Mouse (Mus musculus) liver, adult 2 months (tissue): ENCODE results near the gene Gm49366.

Experiments
- CTCF ChIP-seq: fragments of 200-500 bp; IDR thresholded peaks from 2 replicates; pipeline ENCODE4 v1.5.1; 2011; ENCODE audit warnings: low read depth, low read length, control low read depth
- POLR2A ChIP-seq: fragments of 200-500 bp; IDR thresholded peaks from 2 replicates; pipeline ENCODE4 v1.6.1; 2011; ENCODE audit warnings: low read length, control low read depth; ENCODE audit not compliant: insufficient read depth; ENCODE audit errors: extremely low read depth

GRCm38 (mm10) chr12:83998341-83999107, 40.2 kb upstream of the Gm49366 start:
- TF ChIP-seq POLR2A (no peak), CTCF (no peak)
